Mouse (Mus musculus): ENCODE data around the gene Tpgs1. TPM values are rescaled to one million over a fixed set of nuclear protein-coding genes. Genes with fewer than 3 reads are reported as not detected.
A peak's percentile ranks its signal among the peaks of the same experiment; 100 is the strongest.

Tpgs1 gene
- total RNA-seq, 2 experiments from 2014 or later, result 69.6 to 72.6 TPM

DNA sequence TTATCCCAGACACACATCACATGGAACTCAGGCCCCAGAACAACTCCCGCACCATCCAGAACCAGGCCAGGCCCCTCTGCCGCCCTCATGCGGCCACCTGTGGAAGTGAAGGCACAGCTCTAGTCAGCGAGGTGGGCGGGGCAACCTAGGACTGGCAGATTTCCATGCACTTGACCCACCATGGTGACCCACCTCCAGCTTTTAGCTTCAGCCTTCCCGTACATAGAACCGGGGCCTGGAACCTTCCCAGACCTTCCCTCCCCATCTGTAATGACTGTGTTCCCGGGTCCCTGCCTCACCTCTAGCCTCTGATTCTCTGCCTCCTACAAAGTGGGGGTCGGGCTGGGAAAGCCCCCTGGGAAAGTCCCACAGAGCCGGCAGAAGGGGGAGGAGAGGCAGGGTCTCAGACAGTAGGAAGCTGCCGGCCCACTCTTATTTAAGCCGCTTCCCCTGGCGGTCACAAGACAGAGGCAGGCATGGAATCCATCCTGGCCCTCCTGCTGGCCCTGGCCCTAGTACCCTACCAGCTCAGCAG is 5.0 kb upstream of the Tpgs1 start, which contains the start of gene Madcam1:
TSS of gene Madcam1 (plus strand) at position 429 of the 535 bp plus-strand sequence.
- peak in 1 of 2 experiments; percentile 81 for DNase-seq (ENCODE audit: extremely low spot score in 1 of 2, low spot score in 2 of 2)
- intact Hi-C loops (cut with DNase I), result no loop called here

DNA sequence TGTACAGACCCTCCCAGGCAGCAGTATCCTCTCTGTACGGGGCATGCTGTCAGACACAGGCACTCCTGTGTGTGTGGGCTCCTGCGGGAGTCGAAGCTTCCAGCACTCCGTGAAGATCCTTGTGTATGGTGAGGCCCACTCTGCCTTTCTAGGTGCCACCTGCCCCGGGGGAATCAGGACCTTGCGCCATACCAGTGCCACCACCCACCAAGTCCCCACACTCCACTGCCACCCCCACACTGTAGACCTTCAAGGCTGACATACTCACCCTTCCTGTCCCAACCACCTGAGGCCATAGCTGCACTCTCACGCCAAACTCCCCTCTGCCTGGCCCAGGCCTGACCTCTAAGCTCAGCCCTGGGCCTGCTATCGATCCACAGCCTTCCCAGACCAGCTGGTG is 4.1 kb upstream of the Tpgs1 start:
- DNase-seq (ENCODE audit: extremely low spot score in 1 of 2, low spot score in 2 of 2), result no peak
- intact Hi-C loops (cut with DNase I), result no loop called here

DNA sequence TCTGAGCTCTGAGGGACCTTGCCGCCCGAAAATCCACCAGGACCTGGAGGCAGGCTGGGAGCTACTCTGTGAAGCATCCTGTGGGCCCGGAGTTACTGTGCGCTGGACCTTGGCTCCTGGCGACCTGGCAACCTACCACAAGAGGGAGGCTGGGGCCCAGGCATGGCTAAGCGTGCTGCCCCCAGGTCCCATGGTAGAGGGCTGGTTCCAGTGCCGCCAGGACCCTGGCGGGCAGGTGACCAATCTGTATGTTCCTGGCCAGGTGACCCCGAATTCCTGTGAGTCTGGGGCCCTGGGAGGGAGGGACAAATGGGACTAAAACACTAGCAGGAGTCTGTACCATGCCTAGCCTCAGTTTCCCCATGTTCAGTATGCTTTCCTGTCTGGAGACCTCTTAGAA is 2.7 kb upstream of the Tpgs1 start:
- peak in 1 of 2 experiments; percentile 36 for DNase-seq (ENCODE audit: extremely low spot score in 1 of 2, low spot score in 2 of 2)
- intact Hi-C loops (cut with DNase I), result no loop called here

DNA sequence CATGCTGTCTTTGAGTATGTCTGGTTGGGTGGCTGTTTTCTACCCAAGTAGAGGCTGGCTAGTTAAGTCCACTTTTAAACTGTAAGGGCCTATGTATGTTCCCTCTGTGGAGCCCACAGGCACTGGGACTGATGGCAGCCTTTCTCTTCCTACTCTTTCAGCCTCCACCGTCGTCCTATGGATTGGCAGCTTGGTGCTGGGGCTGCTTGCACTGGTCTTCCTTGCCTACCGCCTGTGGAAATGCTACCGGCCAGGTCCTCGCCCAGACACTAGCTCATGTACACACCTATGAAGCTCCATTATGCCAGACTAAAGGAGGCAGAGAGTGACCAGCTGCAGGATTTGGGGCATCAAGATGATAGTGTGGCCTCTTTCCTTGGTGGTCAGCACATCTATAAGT is 1.1 kb upstream of the Tpgs1 start:
- no peak for DNase-seq (ENCODE audit: extremely low spot score in 1 of 2, low spot score in 2 of 2)
- intact Hi-C loops (cut with DNase I), result loop anchor here (2.0 kb wide), 1 partner anchor 73 kb away; no protein-coding TSS in a partner anchor

DNA sequence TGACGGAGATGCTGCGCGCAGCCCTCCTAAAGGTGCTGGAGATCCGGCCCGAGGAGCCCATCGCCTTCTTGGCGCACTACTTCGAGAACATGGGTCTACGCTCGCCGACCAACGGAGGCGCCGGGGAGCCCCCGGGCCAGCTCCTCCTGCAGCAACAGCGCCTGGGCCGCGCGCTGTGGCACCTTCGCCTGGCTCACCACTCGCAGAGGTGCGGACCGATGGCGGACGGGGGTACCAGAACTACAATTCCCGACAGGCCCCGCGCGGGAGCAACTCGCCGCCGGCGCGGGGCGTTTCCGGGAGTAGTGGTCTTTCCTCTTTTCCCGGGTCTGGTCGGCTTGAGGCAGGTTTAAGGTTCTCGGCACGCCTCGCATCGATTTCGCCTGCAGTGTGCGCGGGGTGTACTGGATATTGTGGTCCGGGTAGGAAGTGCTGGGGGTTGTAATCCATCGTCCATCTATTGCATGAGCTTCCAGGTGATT is 448 bp downstream of the Tpgs1 start:
- intact Hi-C loops (cut with DNase I), result loop anchor here (2.0 kb wide), 1 partner anchor 75 kb away; no protein-coding TSS in a partner anchor
- DNase-seq (ENCODE audit: extremely low spot score in 1 of 2, low spot score in 2 of 2), result peak; percentile 78 to 88

DNA sequence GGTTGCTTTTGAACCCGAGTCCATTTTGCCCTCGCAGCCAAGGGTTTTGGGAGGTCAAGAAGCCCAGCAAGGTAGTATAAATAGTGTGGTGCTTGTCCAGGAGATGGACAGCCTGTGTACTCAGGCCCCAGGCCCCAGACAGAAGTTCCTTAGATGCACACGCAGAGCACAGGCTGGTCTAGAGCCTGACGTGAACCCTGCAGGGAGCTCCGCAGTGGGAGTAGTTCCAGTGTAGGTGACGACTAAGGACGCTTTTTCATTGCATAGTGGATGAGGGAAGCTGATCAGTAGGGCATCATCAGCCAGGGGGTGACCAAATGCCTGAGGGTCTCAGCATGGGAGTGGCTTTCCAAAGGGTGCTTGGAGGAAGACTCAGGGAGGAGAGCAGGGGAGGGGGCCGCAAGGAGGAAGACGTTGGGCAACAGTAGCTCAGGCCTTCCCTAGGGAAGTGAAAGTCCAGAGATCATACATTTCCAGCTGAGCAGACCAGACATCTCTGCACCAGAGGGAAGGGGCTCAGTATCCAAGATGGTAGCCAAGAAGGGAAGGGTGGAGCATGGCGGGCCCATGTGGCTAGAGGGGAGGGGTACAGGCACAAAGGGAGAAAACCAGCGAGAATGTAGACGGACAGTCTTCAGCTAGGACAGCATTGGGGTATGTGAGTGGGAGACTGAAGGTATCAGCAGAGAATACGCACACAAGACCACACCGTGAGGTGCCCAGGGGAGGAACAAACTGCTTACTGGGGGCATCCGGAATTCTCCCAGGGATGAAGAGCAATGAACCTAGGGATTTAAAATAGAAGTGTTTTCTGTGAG is 1.1 kb downstream of the Tpgs1 start:
- peak in 1 of 2 experiments; percentile 37 for DNase-seq (ENCODE audit: extremely low spot score in 1 of 2, low spot score in 2 of 2)
- intact Hi-C loops (cut with DNase I), result no loop called here

DNA sequence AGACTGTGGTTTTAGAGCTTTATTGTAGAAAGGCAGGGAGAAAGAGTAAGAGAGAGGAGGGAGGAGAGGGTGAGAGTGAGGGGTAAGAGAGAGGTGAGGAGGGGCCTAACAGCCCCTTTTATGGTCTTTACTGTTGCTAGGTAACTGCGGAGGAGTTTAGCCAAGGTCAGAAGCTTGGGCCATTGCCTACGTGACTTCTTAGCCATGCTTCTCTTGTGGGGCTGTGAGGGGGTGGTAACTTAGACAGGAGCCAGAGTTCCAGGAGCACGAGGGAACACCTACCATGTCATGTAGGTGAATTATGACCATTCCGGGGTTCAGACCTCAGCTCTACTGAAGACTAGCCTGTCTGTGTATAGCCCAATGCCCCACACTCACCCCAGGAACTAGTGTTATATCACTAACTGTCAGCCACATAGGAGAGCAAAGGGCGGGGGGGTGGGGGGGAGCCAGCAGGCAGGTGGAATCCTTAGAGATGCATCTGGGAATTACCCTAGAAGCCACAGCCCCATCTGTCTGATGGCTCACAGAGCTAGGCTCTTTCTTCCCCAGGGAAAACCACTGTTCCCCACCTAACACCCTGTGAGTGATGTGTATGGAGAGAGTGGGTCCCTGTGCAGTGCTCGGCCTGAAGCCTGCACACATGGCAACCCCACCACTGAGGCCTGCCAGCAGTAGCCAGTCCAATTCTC is 2.4 kb downstream of the Tpgs1 start:
- DNase-seq (ENCODE audit: extremely low spot score in 1 of 2, low spot score in 2 of 2), result no peak
- intact Hi-C loops (cut with DNase I), result no loop called here

DNA sequence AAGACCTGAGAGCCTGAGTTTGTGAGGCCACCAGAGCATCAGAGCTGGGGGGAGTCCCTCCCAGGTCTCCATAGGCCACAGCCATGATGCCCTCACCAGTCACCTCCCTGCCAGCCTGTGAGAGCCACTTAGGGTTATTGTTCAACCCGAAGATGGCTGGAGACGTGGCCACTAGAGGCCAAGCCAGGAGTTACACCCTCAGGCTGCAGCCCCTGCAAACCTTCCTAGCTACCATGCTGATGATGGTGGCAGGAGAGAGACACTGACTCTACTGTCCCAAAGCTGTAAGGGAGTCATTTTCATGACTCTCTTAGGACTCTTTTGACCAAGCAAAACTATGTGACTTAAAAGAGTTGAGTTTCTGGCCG is 2.9 kb downstream of the Tpgs1 start:
- intact Hi-C loops (cut with DNase I), result no loop called here
- DNase-seq (ENCODE audit: extremely low spot score in 1 of 2, low spot score in 2 of 2), result no peak

DNA sequence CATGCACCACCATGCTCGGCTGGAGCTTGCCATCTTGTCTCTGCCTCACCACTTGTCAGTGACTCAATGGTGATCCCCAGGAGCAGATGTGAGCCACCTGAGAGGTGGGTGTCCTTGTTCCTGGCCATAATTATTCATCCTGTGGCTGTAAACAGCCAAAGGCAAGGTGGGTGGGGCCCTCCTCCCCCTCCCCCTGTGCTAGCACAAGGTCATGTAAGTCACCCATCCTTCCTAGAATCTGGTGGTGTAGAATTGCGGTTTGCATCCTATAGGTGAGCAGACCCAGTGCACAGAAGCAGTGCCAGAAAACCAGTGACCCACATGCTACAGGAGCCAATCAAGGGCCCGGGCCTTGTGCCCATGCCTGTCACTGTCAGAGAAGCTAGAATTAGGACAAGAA is 3.9 kb downstream of the Tpgs1 start:
- intact Hi-C loops (cut with DNase I), result no loop called here
- DNase-seq (ENCODE audit: extremely low spot score in 1 of 2, low spot score in 2 of 2), result no peak

DNA sequence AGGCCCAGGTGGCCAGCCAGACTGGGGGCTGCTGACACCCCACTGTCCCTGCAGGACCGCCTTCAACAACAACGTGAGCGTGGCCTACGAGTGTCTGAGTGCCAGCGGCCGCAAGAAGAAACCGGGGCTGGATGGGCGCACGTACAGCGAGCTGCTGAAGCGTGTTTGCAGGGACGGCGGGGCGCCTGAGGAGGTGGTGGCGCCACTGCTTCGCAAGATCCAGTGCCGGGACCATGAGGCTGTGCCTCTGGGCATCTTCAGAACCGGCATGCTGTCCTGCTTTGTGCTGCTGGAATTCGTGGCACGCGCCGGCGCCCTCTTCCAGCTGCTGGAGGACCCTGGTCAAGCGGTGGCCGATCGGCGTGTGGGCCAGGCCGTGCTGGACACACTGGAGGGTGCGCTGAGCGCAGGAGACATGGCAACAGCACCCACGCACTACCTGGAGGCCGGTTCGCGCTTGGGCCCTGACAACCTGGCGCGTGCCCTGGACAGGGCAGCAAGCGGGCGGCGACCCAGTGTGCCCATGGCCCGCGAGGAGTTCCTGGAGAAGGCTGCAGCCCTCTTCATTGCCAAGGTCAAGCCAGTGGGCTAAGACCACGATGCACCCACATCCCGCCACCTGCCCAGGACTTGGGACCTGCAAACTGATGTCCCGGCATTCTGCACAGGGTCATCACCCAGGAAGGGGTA is 6.3 kb downstream of the Tpgs1 start:
- intact Hi-C loops (cut with DNase I), result no loop called here
- no peak for DNase-seq (ENCODE audit: extremely low spot score in 1 of 2, low spot score in 2 of 2)

DNA sequence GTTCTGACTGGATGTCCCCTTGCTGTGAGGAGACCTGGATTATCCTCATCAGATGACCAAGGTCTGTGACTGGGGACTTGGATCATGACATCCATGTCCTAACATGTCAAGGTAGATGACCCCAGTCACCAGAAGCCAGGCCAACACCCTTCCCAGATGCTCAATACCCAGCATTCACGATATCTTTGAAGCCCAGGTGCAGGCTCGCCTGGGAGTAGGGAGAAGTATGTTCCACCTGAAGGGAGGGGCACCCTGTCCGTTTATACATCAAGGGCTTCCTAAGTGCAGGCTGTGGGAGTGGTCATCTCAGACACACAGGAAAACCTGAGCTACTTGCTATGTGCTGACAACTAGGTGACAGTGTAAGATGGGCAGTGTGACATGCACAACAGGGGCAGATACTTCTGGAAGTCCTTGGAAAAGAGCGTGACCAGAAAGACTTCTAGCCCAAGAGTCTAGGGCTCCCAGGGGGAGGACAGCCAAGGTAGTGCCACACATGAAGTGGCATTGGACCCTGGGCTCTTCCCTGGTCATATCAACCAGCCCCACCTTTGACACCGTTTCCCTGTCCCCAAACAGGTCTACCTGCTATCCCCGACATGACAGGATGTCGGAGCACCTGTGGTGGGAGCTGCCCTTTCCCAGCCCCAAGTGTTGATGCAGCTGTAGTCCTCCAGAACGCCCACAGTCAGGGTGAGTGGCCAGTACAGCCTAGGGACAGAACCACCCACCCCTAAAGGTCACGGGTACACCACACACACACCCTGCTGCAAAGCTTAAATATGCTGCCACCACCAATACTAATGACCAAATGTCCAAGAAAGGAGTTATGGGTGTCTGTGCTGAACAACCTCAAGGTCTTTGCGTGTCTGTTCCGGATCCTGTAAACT is 11.7 kb downstream of the Tpgs1 start:
- peak in 1 of 2 experiments; percentile 50 for DNase-seq (ENCODE audit: extremely low spot score in 1 of 2, low spot score in 2 of 2)
- intact Hi-C loops (cut with DNase I), result no loop called here

DNA sequence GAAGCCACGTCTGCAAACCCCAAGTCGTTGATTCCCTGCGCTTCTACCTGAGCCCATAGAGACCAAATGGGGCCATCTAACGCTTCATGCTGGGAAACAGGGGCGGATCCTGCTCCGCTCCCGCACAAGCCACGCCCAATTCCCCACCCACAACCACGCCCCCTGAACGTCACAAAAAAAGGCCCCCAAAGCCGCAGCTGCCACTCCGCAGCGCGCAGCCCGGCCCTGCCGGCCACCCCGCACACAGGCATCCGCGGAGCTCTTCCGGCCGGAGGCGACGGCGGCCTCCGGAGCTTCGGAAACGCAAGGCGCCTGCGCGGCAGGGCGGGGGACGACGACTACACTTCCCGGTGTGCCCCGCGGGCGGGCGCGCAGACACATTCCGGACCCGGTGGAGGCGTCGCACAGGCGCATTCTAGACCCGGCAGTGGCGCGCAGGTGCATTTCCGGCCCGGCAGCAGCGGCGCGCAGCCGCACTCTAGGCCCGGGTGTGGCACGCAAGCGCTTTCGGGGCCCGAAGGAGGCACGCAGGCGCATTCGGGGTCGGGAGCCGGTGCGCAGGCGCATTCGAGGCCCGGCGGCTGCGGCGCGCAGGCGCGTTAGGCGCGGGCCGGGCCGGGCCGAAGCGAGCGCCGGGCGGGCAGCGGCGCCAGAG is 12.5 kb downstream of the Tpgs1 start, which contains the start of gene Cdc34:
TSS of gene Cdc34 (plus strand) at position 605 of the 655 bp plus-strand sequence.
- intact Hi-C loops (cut with DNase I), result no loop called here
- DNase-seq (ENCODE audit: extremely low spot score in 1 of 2, low spot score in 2 of 2), result peak; percentile 99 to 100

DNA sequence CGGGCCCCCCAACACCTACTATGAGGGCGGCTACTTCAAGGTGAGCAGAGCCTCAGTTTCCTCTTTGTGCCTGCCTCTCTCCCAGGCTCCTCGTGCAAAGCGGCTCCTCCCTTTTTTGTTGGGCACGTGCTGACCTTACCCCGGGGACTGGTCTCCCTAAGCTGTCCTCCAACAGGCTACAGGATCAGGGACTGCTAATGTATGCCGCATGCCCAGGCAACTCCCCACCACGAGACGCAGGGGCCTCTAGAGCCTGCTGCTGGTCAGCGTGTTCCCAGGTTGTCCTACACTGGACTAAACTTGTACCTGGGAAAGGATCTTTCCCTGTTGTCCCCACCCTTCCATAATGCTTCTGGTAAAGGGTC is 13.4 kb downstream of the Tpgs1 start:
- DNase-seq (ENCODE audit: extremely low spot score in 1 of 2, low spot score in 2 of 2), result peak in 1 of 2 experiments; percentile 50
- intact Hi-C loops (cut with DNase I), result no loop called here

DNA sequence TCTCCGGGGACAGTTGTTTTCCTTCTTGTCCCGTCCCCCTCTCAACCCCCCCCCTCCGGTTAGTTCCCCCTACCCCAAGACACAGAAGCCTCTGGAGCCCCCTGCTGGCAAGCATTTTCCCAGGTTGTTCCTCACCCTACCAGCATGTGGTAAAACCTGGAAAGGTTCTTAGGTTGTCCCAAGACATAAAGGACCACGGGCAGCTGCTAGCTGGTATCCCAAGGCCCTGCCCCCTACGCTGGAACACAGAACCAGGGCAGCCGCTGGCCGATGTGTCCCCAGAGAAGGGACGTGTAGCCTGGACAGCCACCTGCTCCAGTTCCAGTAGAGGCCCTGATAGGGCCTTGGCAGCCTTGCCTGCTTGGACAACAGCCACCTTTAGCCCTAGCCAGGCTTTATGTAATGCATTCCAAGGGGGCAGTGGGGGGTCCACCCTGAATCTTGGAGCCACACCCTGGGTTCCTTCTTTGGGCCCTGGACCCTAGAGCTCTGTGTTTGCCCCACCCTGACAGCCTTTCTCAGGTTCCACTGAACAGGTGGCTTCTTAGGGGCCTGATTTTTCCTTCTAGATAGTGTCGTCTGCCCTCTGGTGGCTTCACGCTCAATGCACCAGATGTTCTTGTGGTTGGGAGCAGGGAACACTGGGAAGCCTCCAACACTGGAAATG is 13.9 kb downstream of the Tpgs1 start:
- intact Hi-C loops (cut with DNase I), result no loop called here
- peak in 1 of 2 experiments; percentile 81 for DNase-seq (ENCODE audit: extremely low spot score in 1 of 2, low spot score in 2 of 2)

DNA sequence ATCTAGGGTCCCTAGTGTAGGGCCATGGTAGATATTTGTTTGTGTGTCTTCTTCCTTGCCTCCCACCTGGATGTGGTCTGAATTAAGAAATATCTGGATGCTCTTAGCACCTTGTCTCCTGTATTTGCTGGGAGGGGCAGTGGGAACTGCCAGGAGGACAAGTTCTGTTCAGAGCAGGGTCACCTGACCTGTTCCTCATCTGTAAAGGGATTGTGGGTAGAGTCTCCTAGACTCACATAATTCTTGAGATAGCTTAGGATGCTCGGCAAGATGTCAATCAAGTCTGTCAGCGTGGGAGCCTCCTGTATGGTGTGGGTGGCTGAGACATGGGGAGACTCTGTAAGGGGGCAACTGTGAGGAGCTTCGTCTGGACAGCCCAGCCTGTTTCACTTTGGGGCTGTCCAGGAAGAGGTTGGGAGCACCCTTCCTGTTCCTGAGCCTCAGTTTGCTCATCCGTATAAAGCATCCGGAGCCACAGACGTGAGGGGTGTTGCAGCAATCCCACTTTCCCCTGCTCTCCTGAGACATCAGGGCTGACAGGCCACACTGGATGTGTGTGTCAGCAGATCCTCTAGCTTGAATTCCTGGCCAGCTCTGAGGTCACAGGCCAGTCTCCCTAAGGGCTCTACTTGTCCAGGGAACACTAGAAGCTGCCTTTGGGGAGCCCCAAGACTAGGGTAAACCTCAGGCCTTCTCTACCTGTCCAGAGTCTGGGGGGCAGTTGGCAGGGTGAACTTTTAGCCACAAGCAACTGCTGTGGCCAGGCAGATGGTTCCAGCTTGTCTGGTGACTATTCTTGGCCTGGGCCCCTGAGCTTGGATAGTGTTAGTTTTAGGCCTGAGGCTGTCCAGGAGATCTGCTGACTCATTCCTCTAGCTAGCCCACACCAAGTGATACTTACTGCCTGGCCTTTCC is 14.8 kb downstream of the Tpgs1 start:
- intact Hi-C loops (cut with DNase I), result no loop called here
- peak in 1 of 2 experiments; percentile 26 for DNase-seq (ENCODE audit: extremely low spot score in 1 of 2, low spot score in 2 of 2)
